Mouse (Mus musculus): ENCODE data around the gene Vipr2. TPM values are rescaled to one million over a fixed set of nuclear protein-coding genes. Genes with fewer than 3 reads are reported as not detected.

The Vipr2 gene
- polyA plus RNA-seq (2017; shearing (Covaris generic)) = 0.82 TPM

DNA sequence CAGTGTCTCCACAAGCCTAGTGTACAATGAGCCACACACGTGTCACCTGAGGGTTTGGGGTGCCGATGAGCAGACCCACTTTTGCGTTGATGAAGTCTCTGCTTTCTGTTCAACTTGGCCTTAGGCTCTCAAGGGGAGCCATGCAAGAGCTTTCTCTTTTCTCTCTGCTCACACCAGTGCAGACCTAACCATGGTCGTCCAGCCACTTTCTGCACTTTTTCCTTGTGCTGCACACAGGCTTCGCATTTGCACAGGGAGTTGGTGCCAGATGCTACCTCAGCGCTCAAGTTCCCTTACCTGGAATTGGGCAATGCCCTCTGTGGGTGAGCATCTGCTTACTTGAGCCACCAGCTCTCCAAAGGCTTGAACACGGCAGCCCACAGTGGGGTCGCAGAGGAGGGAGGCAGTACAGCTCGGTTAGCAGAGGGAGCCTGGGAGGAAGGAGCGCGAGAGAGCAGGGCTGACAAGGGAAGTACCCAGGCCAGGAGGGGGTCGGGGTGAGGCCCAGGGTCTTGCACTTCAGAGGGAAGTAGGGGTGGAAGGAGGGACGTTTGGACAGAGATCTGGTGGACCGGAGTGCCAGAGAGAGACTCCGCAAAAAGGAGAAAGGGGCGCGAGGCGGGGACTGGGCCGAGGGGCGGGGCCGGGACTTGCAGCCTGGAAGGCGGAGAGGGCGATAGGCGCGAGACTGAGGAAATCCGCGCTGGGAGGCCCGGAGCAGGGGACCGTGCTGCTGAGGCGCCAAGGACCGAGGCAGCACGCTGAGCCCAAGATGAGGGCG is at the start of gene Vipr2:
TSS of gene Vipr2 (plus strand) at position 653 of the 781 bp plus-strand sequence.

DNA sequence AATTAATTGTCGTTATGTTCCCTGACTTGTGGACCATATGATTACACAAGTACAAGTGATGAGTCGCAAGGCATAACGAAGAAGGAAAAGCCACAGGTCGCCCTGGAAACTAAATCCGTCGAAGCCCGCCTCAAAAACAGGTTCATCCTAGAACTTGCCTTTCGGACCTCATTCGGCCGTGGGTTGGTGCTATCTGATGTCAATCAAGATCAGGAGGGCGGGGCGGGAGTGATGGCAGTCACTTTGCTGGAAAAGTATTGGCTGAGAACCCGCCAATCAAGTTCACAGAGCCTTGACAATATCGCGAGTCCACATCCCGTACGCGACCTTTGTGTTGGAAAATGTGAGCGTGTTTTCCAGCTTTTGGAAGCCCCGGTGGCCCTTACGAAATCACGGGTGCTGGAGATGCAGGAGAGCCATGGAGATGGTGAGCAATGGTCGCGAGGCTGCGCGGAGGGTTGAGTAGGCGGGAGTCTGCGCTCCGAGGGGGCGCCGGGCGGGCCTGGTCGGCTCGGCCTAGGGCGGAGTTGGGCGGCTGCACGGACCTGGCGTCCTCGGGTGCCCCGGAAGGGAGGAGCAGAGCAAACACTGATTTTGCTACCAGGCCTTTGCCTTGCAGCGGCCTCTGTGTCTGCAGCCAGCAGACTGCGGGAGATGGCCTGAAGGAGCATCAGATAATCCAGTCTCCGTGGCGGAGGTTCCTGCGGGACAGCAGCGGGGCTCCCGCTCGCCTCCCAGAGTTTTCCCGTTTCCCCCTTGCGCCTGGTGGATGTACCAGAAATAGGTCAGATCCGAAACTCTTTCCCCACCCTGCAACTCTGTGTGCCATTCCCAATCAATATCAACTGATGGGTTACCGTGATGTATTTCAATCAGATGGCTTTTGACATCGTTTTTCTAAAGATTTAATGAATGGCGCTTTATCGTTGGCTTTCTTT is 29.8 kb upstream of the Vipr2 start, which contains the start of gene Zfp386:
TSS of gene Zfp386 (plus strand) at position 285 of the 938 bp plus-strand sequence.

Other genes starting within 250 kb of the Vipr2 start
- gene Zfp386, start 30.0 kb upstream of the Vipr2 start, polyA plus RNA-seq (2017; shearing (Covaris generic)) = 54.7 TPM
- 2.9 TPM for gene Wdr60, start 185.3 kb downstream of the Vipr2 start, polyA plus RNA-seq (2017; shearing (Covaris generic))
- gene Gm11027, start 197.7 kb downstream of the Vipr2 start, polyA plus RNA-seq (2017; shearing (Covaris generic)) = not detected
- gene Esyt2, start 203.5 kb downstream of the Vipr2 start, polyA plus RNA-seq (2017; shearing (Covaris generic)) = 32.7 TPM